Mouse (Mus musculus): ENCODE measurements around the gene Tas2r115.
"Not testable (repeated sequence)": the region's sequence is repeated elsewhere in the genome, so short reads cannot be mapped to it uniquely, and the experiment has no call there.

- TF ChIP-seq CTCF (conservative IDR thresholded peaks at IDR 0.05; ENCODE audit: low read length); NANOG (IDR thresholded peaks at IDR 0.05; ENCODE audit: borderline replicate concordance, low read length): not testable (repeated sequence)
These were observed 46.2 kb downstream of the Tas2r115 start for GRCm38 (mm10) chr6:132691596-132691995.

Data from E14TG2a.4 (cell line).